Mouse (Mus musculus) neural tube, embryonic 15.5 days (tissue): Measurements from ENCODE around the gene Gm10719. TPM values are rescaled to one million over a fixed set of nuclear protein-coding genes. Genes with fewer than 3 reads are reported as not detected.
"Not testable (repeated sequence)": the region's sequence is repeated elsewhere in the genome, so short reads cannot be mapped to it uniquely, and the experiment has no call there.

ENCODE experiments used
- ATAC-seq: fragments of 200-750 bp; cut with Nextera tagmentation; 2 replicates; pipeline ENCODE4 v1.8.0; 2017; ENCODE audit warnings: mild to moderate bottlenecking, moderate TSS enrichment, moderate library complexity; ENCODE audit not compliant: low FRiP score
- H3K27ac ChIP-seq: fragments of 300-500 bp; sonication (generic); replicated peaks from 2 replicates; pipeline ENCODE4 v1.5.1; 2015; ENCODE audit warnings: mild to moderate bottlenecking, inconsistent platforms
- H3K27me3 ChIP-seq: fragments of 300-500 bp; sonication (generic); replicated peaks from 2 replicates; pipeline ENCODE4 v1.6.1; 2015; ENCODE audit warnings: inconsistent platforms
- H3K36me3 ChIP-seq: fragments of 300-500 bp; sonication (generic); 2 replicates; pipeline ENCODE4 v1.6.1; 2015; ENCODE audit warnings: inconsistent platforms
- H3K4me1 ChIP-seq: fragments of 300-500 bp; sonication (generic); 2 replicates; pipeline ENCODE4 v1.6.1; 2015; ENCODE audit warnings: inconsistent platforms
- H3K4me2 ChIP-seq: fragments of 300-500 bp; sonication (generic); 2 replicates; pipeline ENCODE4 v1.6.1; 2015; ENCODE audit warnings: inconsistent platforms, mild to moderate bottlenecking, moderate library complexity
- H3K4me3 ChIP-seq: fragments of 300-500 bp; sonication (generic); replicated peaks from 2 replicates; pipeline ENCODE4 v1.5.1; 2015; ENCODE audit warnings: mild to moderate bottlenecking, inconsistent platforms
- H3K9ac ChIP-seq: fragments of 300-500 bp; sonication (generic); replicated peaks from 2 replicates; pipeline ENCODE4 v1.6.1; 2015; ENCODE audit warnings: mild to moderate bottlenecking, inconsistent platforms
- H3K9me3 ChIP-seq: fragments of 300-500 bp; sonication (generic); replicated peaks from 2 replicates; pipeline ENCODE4 v1.6.1; 2016; ENCODE audit warnings: inconsistent platforms
- WGBS: fragments of 180-500 bp; shearing (Covaris S2); methylation state at CpG from one replicate; pipeline ENCODE4 v1.1.7; 2015; ENCODE audit warnings: mixed read lengths; 5-methylcytosine and 5-hydroxymethylcytosine counted together
- polyA plus RNA-seq: library from polyadenylated mRNA; unstranded; fragments of >200 nt; fragmentation: Nextera tagmentation; extraction: Ambion mirVana; gene quantifications from 2 replicates; pipeline ENCODE4 v1.2.1, GENCODE M21; 2015

Gene Gm10719
- 0.27 and 0.29 TPM in 2 replicates for polyA plus RNA-seq

- not testable (repeated sequence) for H3K36me3 ChIP-seq, H3K4me3 ChIP-seq
- WGBS: 56% methylated on average over 1 of the region's 9 CpGs
These were observed at the start of gene Gm10719 for GRCm38 (mm10) chr9:3017108-3017507. Gene Gm10719 (plus strand): TSS chr9:3017408.

GRCm38 (mm10) chr9:3000445-3000972, 16.7 kb upstream of the Gm10719 start, which contains the start of gene Gm10722:
Gene Gm10722 (plus strand): TSS chr9:3000922.
- not testable (repeated sequence) for ATAC-seq, H3K27me3 ChIP-seq, H3K27ac ChIP-seq, H3K9me3 ChIP-seq, H3K36me3 ChIP-seq, H3K9ac ChIP-seq, H3K4me1 ChIP-seq, H3K4me2 ChIP-seq, H3K4me3 ChIP-seq
- WGBS: 74% methylated on average over 12 of the region's 12 CpGs

More at GRCm38 (mm10) chr9:3017108-3017507, at the start of gene Gm10719:
- not testable (repeated sequence) for H3K9ac ChIP-seq, H3K27ac ChIP-seq, ATAC-seq, H3K4me2 ChIP-seq, H3K9me3 ChIP-seq, H3K4me1 ChIP-seq, H3K27me3 ChIP-seq

- H3K27ac ChIP-seq, H3K36me3 ChIP-seq, H3K4me2 ChIP-seq, H3K9ac ChIP-seq, H3K4me1 ChIP-seq, H3K4me3 ChIP-seq, ATAC-seq, H3K9me3 ChIP-seq, H3K27me3 ChIP-seq: not testable (repeated sequence)
- 67% methylated on average over 8 of the region's 8 CpGs for WGBS
These were observed 16.2 kb upstream of the Gm10719 start for GRCm38 (mm10) chr9:3001006-3001405.

GRCm38 (mm10) chr9:3001948-3002659, 15.1 kb upstream of the Gm10719 start:
- not testable (repeated sequence) for H3K9ac ChIP-seq, H3K27ac ChIP-seq, H3K4me3 ChIP-seq, H3K9me3 ChIP-seq, H3K36me3 ChIP-seq, H3K4me2 ChIP-seq, H3K4me1 ChIP-seq, H3K27me3 ChIP-seq
- peak; percentile 84 for ATAC-seq
- 70% methylated on average over 9 of the region's 11 CpGs for WGBS

GRCm38 (mm10) chr9:3002794-3003396, 14.3 kb upstream of the Gm10719 start, which contains the start of gene Gm11168:
Gene Gm11168 (plus strand): TSS chr9:3003346.
- not testable (repeated sequence) for ATAC-seq
- 73% methylated on average over 6 of the region's 14 CpGs for WGBS

GRCm38 (mm10) chr9:3006179-3006578, 11.0 kb upstream of the Gm10719 start:
- H3K4me2 ChIP-seq, ATAC-seq, H3K27me3 ChIP-seq, H3K36me3 ChIP-seq, H3K9ac ChIP-seq, H3K27ac ChIP-seq, H3K9me3 ChIP-seq, H3K4me3 ChIP-seq, H3K4me1 ChIP-seq: not testable (repeated sequence)
- WGBS: 85% methylated on average over 1 of the region's 5 CpGs

More at GRCm38 (mm10) chr9:3002794-3003396, 14.3 kb upstream of the Gm10719 start, which contains the start of gene Gm11168:
- H3K4me1 ChIP-seq, H3K27ac ChIP-seq, H3K9ac ChIP-seq, H3K4me2 ChIP-seq, H3K36me3 ChIP-seq, H3K4me3 ChIP-seq, H3K27me3 ChIP-seq, H3K9me3 ChIP-seq: not testable (repeated sequence)

GRCm38 (mm10) chr9:3006636-3007035, 10.6 kb upstream of the Gm10719 start:
- H3K4me1 ChIP-seq, H3K4me3 ChIP-seq, H3K27ac ChIP-seq, H3K9ac ChIP-seq, H3K9me3 ChIP-seq, H3K36me3 ChIP-seq, H3K27me3 ChIP-seq, H3K4me2 ChIP-seq: not testable (repeated sequence)
- 74% methylated on average over 8 of the region's 8 CpGs for WGBS
- ATAC-seq: peak; percentile 83

GRCm38 (mm10) chr9:3007272-3007671, 9.9 kb upstream of the Gm10719 start:
- not testable (repeated sequence) for H3K36me3 ChIP-seq, H3K4me3 ChIP-seq, H3K27me3 ChIP-seq, H3K4me2 ChIP-seq, H3K4me1 ChIP-seq, H3K27ac ChIP-seq, H3K9me3 ChIP-seq, H3K9ac ChIP-seq
- ATAC-seq: peak; percentile 46; the same call in 1 of the 2 replicates
- 79% methylated on average over 8 of the region's 9 CpGs for WGBS

GRCm38 (mm10) chr9:3009331-3009730, 7.9 kb upstream of the Gm10719 start:
- H3K4me2 ChIP-seq: not testable (repeated sequence)
- no CpG with 5 or more reads among the region's 5 CpGs for WGBS
- 0 out of 2 replicates have a peak, but pooled peaks have one; percentile 42 for ATAC-seq

GRCm38 (mm10) chr9:3012054-3012621, 5.1 kb upstream of the Gm10719 start:
- not testable (repeated sequence) for H3K9ac ChIP-seq, H3K4me3 ChIP-seq, H3K9me3 ChIP-seq, H3K27ac ChIP-seq, H3K4me2 ChIP-seq, ATAC-seq, H3K4me1 ChIP-seq, H3K27me3 ChIP-seq, H3K36me3 ChIP-seq
- 89% methylated on average over 3 of the region's 7 CpGs for WGBS

More at GRCm38 (mm10) chr9:3009331-3009730, 7.9 kb upstream of the Gm10719 start:
- not testable (repeated sequence) for H3K9me3 ChIP-seq, H3K36me3 ChIP-seq, H3K4me3 ChIP-seq, H3K27ac ChIP-seq, H3K4me1 ChIP-seq, H3K27me3 ChIP-seq, H3K9ac ChIP-seq

GRCm38 (mm10) chr9:3012733-3013279, 4.4 kb upstream of the Gm10719 start, which contains the start of gene Gm10721:
Gene Gm10721 (plus strand): TSS chr9:3013140.
- not testable (repeated sequence) for H3K27ac ChIP-seq, H3K4me3 ChIP-seq, H3K9ac ChIP-seq, H3K4me2 ChIP-seq, H3K9me3 ChIP-seq, H3K36me3 ChIP-seq, H3K4me1 ChIP-seq, H3K27me3 ChIP-seq
- no CpG with 5 or more reads among the region's 11 CpGs for WGBS
- ATAC-seq: peak; percentile 63
